Mouse (Mus musculus): Measurements from ENCODE around the gene Kcnh1.

DNA sequence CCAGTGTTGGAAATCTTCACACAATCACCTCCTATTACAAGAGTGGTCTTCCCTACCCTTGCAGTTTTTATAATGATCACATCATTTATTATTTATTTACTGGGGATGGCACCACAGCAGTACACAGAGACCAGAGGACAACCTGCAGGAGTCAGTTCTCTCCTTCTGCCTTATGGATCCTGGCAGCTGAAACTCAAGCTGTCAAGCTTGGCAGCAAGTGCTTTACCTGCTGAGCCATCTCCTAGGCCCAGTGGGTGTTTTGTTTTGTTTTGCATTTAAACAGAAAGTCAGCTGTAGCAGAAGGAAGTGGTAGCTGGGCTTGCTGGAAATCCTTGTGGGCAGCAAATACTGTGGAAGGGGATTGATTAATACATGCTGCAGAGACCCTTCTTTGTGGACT, 197.1 kb downstream of the Kcnh1 start:
- TF ChIP-seq CTCF (IDR thresholded peaks at IDR 0.05; ENCODE audit: low read depth) (no peak), EP300 (IDR thresholded peaks at IDR 0.05; ENCODE audit: low read depth) (no peak)

Data from liver, embryonic 14.5 days (tissue).